Mouse (Mus musculus): ENCODE data around the gene Casp12.

- TF ChIP-seq POLR2A (IDR thresholded peaks at IDR 0.05; ENCODE audit: low read depth, low read length) (no peak), CTCF (conservative IDR thresholded peaks at IDR 0.05; ENCODE audit: insufficient read depth, insufficient read length, low read depth, low read length) (no peak)
Observed at GRCm38 (mm10) chr9:5344090-5344489, 1.1 kb upstream of the Casp12 start.
